Mouse (Mus musculus): Measurements from ENCODE around the gene Msantd1.

Gene Msantd1

DNA sequence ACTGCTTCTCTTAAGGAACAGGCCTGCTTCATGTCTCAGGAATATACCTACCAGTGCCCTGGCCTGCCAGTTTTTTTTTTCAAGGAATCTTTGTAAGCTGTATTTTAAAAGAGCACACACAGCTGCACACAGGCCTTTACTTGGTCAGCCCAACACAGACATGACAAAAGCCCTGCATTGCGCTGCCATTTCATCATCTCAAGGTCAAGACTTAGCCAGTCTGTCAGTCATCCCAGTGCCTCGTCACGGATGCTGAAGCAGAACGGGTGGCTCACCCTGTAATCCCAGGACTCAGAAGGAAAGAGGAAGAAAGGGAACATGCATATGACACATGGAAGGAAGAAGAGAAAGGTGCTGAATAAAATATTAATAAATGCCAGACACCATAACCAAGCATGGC, 19.8 kb downstream of the Msantd1 start:
- DNase-seq: no peak

- no peak for DNase-seq
These were observed 22.6 kb downstream of the Msantd1 start for GRCm38 (mm10) chr5:34930151-34930975.

- no peak for DNase-seq
These were observed 23.3 kb downstream of the Msantd1 start for GRCm38 (mm10) chr5:34931091-34931490.

- DNase-seq: no peak
These were observed 24.0 kb downstream of the Msantd1 start for GRCm38 (mm10) chr5:34931516-34932457.

GRCm38 (mm10) chr5:34932458-34932806, 24.6 kb downstream of the Msantd1 start:
- DNase-seq: no peak

GRCm38 (mm10) chr5:34933461-34933860, 25.6 kb downstream of the Msantd1 start:
- no peak for DNase-seq

DNA sequence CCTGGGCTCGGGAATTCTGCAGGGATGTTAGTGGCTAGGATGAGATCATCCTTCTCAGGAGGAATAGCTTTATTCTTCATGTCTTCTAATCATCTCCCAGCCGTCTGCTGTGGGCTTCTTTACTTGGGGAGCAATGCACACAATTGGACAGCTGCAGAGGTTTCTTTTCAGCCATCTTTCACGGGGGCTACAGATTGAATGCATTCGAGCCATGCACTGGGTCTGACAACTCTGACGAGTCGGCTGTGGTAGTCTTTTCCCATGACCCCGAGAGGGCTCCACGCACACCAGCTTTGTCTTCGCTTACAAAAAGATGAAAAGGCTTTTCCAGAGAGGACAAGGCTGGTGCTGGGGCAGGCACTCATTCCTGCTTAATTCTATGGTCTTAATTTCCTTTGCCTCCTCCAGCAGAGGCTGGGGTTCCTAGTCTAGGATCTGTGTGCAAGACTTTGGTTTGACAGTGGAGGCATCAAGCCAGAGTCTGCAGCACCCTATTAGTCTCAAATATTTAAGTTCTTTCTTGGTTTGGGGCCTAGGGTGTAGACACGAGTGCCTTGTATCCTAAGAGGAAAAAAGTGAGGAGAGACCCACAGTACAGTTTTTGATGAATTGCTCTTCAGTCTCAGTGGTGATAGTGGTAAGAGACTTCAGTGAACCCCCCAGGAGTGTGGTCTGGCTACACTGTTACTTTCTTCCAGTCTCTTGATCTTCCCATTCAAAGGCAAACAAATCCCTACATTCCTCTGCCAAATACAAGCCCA, 34.1 kb downstream of the Msantd1 start:
- no peak for DNase-seq

DNA sequence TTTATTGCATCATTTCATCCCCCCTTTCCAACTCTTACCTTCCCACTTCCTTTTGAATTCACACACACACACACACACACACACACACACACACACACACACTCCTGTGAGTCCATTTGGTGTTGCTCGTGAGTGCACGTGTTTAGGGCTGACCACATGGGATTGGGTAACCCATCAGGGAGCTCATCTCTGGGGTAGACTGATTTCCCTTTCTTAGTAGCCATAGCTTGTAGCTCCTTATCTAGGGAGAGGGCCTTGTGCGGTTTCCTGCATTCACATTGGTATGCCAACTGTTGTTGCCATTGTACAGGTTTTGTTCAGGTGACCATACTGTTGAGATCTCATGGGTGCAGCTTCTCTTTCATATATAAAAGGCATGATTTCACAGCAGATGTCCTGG, 35.6 kb downstream of the Msantd1 start:
- no peak for DNase-seq

- peak; percentile 46 for DNase-seq
These were observed 41.3 kb downstream of the Msantd1 start, which contains the start of gene Rgs12 for GRCm38 (mm10) chr5:34948861-34949760. TSS of gene Rgs12 (plus strand) at chr5:34949445.

DNA sequence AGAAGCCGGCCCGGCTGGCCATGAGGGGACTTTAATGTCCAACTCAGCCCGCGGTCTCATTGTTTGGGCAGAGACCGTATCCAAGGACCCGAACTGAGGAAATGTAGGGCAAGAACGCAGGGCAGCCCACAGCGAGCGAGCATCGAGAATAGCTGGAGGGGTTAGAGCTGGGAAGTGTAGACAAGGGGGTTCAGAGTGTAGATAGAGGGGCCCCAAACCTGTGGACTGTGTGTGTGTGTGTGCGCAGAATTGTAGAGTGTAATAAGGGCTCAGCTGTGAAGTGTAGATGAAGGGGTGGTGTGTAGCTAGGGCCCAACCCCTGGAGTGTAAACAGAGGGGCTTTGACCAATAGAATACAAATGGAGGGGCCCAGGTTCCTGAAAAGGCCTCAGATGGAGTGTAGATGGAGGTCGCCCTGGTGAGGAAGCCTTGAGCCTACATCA, 42.0 kb downstream of the Msantd1 start:
- DNase-seq: no peak

GRCm38 (mm10) chr5:34950486-34951160, 42.8 kb downstream of the Msantd1 start:
- no peak for DNase-seq

DNA sequence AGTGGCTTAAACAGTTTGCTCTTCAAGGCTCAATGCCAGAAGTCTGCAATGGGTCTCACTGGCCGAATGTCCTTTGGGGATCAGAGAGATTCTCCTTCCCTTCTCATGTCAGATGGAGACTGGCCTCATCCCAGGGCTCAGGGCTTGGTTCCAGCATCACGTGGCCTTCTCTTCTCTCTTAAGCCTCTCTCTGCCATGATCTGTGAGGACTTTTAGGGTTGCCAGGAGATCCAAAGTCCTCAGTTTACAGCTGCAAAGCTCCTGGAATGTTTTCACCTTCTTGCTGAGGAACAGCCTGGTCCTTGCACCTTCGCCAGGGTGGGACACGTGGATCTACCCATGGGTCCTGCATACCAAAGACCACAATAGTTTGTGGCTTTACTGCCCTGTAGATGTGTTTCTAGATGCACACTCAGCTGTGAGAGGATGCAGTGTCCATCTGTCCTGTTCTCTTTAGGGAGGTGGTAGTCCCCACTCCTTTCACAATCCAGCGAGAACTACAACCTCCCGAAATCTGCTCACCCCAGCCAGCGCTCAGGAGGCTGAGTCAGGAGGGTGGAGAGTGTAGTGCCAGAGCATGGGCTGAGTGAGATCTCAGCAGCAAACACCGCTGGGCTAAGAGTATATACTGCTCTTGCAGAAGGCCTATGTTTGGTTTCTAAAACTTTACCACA, 43.5 kb downstream of the Msantd1 start:
- no peak for DNase-seq

DNA sequence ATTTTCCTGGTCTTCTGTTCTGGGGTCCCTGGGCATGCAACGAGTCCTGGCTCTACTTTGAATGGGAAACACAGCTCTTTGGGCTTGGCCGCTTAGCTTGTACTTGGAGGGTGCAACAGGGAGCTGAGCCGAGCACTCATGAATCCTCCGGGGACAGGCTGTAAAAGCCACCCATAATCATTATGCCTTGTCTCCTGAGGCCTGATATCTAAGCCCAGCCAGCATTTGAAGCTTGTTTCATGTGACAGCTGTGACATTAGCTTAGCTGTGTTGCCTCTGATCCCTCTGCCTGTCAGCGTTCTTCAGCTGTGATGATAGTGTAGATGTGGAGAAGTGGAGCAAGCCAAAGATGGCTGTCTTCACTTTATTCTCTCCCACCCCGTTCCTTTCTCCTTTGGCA, 46.7 kb downstream of the Msantd1 start:
- DNase-seq: no peak

DNA sequence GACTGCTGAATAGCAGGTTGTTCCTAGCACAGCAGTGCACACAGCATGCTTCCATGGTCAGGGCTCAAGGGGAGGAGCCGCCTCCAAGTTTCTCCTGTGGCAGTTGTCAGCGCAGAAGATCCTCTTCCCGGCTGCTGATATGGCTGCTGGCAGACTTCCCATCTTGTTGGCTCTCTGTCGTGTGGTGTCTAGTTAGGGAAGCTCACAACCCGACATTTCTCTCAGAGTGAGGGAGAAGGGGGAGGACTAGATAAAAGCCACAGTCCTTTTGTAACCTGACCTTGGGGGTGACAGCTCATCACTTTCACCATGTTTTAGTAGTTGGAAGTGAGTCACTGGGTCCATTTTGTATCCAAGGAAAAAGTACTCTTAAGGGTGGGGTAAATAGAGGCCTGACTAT, 47.8 kb downstream of the Msantd1 start:
- no peak for DNase-seq

DNA sequence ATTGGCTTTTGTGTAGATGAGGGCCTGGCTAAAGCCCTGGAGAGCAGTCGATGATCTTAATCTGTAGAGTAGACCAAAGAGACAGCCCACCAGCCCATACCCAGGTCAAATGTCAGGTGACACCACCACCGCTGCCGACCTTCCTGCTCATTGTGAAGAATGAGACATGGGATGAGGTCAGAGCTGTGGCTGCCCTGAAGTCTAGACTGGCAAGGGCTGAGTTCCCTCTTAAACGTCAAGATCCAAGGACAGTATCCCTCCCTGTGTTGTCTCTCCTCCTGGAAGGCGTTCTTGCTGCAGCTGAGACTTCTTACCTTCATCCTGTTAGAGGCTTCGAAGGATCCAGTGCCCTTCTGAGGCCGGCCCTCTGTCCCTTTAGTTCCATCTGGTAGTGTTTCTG, 48.3 kb downstream of the Msantd1 start:
- no peak for DNase-seq

GRCm38 (mm10) chr5:34957015-34957414, 49.2 kb downstream of the Msantd1 start:
- peak; percentile 31 for DNase-seq

- no peak for DNase-seq
These were observed 52.2 kb downstream of the Msantd1 start for GRCm38 (mm10) chr5:34960021-34960420.

DNA sequence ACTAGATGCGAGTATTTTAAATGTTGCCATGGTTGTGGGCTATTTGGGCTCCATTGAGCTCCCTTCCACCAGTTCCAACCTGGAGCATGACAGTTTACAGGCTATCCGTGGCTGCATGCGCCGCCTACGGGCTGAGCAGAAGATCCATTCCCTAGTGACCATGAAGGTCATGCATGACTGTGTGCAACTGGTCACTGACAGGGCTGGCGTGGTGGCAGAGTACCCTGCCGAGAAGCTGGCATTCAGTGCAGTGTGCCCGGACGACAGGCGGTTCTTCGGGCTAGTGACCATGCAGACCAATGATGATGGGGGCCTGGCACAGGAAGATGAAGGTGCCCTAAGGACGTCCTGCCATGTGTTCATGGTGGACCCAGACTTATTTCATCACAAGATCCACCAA, 57.7 kb downstream of the Msantd1 start:
- no peak for DNase-seq

DNA sequence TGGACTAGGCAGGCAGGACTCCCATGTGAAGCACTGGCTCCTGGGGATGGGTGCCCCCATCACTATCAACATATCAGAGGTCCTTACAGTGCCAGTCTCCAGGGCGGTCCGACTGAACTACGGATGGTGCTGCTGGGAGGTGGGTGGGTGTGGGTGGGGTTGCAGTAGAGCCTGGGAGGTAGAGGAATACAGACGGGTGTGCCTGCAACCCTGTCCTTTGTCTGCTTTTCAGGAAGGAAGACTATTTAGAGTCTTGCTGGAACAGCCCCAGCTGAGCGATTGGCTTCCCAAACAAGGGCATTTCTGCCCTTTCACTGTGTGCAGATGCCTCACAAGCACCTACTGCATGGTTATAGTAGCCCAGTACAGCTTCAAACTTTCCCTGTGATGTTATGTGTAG, 60.6 kb downstream of the Msantd1 start:
- DNase-seq: no peak

GRCm38 (mm10) chr5:34972471-34972870, 64.7 kb downstream of the Msantd1 start:
- DNase-seq: no peak
